Mouse (Mus musculus) forebrain, embryonic 13.5 days (tissue): ENCODE measurements around the gene Slc24a3. TPM values are rescaled to one million over a fixed set of nuclear protein-coding genes. Genes with fewer than 3 reads are reported as not detected.

ENCODE experiments used
- ATAC-seq: fragments of 200-750 bp; cut with Nextera tagmentation; 2 replicates; pipeline ENCODE4 v1.8.0; 2017
- H3K27ac ChIP-seq: fragments of 300-500 bp; sonication (generic); 2 replicates; pipeline ENCODE4 v1.5.1; 2015; ENCODE audit warnings: inconsistent platforms, mild to moderate bottlenecking, moderate library complexity
- H3K27me3 ChIP-seq: fragments of 300-500 bp; sonication (generic); 2 replicates; pipeline ENCODE4 v1.6.1; 2015; ENCODE audit warnings: mild to moderate bottlenecking, inconsistent platforms
- H3K36me3 ChIP-seq: fragments of 300-500 bp; sonication (generic); 2 replicates; pipeline ENCODE4 v1.6.1; 2015; ENCODE audit warnings: mild to moderate bottlenecking, inconsistent platforms; ENCODE audit not compliant: poor library complexity, severe bottlenecking
- H3K4me1 ChIP-seq: fragments of 300-500 bp; sonication (generic); 2 replicates; pipeline ENCODE4 v1.6.1; 2015; ENCODE audit warnings: inconsistent platforms
- H3K4me2 ChIP-seq: fragments of 300-500 bp; sonication (generic); 2 replicates; pipeline ENCODE4 v1.6.1; 2015; ENCODE audit warnings: inconsistent platforms, mild to moderate bottlenecking, moderate library complexity
- H3K4me3 ChIP-seq: fragments of 300-500 bp; sonication (generic); 2 replicates; pipeline ENCODE4 v1.5.1; 2015; ENCODE audit warnings: mild to moderate bottlenecking, inconsistent platforms
- H3K9ac ChIP-seq: fragments of 300-500 bp; sonication (generic); 2 replicates; pipeline ENCODE4 v1.6.1; 2015; ENCODE audit warnings: mild to moderate bottlenecking, inconsistent platforms
- H3K9me3 ChIP-seq: fragments of 300-500 bp; sonication (generic); replicated peaks from 2 replicates; pipeline ENCODE4 v1.6.1; 2016; ENCODE audit warnings: inconsistent platforms
- WGBS: fragments of 180-500 bp; shearing (Covaris S2); methylation state at CpG from one replicate; pipeline ENCODE4 v1.1.7; 2015; 5-methylcytosine and 5-hydroxymethylcytosine counted together
- polyA plus RNA-seq: library from polyadenylated mRNA; unstranded; fragments of >200 nt; fragmentation: Nextera tagmentation; extraction: Ambion mirVana; gene quantifications from 2 replicates; pipeline ENCODE4 v1.2.1, GENCODE M21; 2015

Gene Slc24a3
- polyA plus RNA-seq, 1 experiment from 2014 or later: 1.5 TPM

DNA sequence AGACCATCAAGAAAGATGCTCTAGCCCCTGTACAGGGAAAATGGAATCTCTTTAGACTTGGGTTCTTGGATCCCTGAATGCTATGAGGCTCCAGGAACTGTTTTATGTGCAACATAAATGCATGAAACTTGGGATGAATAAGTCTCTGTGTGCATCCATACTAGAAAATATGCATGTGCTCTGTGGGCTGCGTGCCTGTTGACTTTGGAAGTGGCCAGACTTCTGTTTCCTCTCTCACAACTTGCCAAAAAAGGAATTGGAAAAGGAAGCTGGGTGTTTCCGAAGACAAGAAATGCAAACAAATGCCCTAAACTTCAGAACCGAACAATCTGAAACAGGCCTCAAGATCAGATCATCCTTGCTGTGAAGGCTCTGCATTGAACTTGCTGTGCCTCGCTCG lies 466.3 kb downstream of the Slc24a3 start:
- H3K27ac ChIP-seq: no peak overlapping the region
- H3K4me1 ChIP-seq: peaks cover 12% of the 10 kb centered on the region
- no peak overlapping the region for H3K4me2 ChIP-seq
- H3K36me3 ChIP-seq: no peaks in the 10 kb centered on the region
- no peak overlapping the region for H3K9ac ChIP-seq
- no peaks in the 10 kb centered on the region for H3K9me3 ChIP-seq
- no peaks in the 10 kb centered on the region for H3K27me3 ChIP-seq
- no peak for ATAC-seq
- 85% methylated on average over 5 of the region's 5 CpGs for WGBS
- H3K4me3 ChIP-seq: no peak overlapping the region

DNA sequence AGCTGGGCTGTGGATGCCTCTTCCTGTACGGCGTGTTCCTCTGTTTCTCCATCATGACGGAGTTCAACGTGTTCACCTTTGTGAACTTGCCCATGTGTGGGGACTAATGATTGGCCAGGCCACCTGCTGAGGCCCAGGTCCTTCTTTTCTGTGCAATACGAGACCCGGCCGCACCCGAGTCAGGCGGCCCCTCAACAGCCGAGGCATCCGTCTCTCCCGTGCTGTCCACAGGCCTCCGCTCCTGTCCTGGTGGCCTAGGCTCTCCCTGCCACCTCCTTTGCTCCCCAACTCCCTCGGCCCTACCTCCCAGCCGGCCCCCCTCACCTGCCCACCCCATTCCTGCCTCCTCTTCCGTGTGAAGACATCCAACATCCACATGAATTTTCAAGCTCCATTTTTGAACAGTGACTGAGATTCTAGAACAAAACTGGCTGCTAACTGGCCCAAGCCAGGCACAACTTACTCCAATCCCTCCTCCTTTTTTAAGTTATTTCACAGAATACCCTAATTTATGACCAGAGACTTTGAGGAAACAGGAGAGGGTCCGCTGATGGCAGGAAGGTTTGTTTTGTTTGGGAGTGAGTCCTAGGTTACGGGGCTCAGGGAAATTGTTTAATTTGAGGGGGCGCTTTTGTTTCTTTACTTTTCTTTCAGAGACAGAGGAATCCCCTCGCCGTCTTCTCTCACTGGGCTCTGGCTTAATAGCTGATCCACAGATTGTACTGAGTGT lies 472.9 kb downstream of the Slc24a3 start:
- 85% methylated on average over 21 of the region's 21 CpGs for WGBS
- no peak overlapping the region for H3K4me3 ChIP-seq
- H3K36me3 ChIP-seq: no peaks in the 10 kb centered on the region
- H3K4me1 ChIP-seq: no peaks in the 10 kb centered on the region
- H3K27ac ChIP-seq: no peak overlapping the region
- no peaks in the 10 kb centered on the region for H3K27me3 ChIP-seq
- no peaks in the 10 kb centered on the region for H3K9me3 ChIP-seq
- H3K9ac ChIP-seq: no peak overlapping the region
- ATAC-seq: no peak
- H3K4me2 ChIP-seq: no peak overlapping the region

DNA sequence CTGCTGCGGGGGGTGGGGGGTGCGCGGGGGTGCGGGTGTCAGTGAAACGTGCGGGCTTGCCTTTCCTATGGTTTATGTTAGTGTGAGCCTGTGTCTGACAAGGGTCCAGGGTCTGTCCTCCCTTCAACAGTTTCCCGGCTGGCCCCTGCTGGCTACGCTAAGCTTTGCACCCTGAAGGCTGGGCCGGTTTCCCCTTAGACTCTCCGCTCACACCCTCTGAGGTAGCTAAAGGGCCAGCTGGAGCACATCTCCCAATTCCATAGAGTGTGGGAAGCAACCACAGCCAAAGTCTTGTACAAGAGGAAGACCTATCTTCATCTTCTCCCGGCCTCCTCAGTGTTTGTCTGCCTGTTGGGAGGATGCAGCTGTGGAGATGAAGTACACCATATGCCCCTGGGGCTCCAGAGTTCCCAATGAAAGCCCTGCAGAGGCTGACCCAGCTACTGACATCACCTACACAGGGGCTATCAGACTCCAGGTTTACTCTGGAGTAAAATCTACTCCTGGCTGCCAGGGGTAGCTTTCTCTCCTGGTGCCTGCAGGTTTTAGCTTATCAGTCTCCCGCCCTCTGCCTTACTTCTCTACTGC lies 487.9 kb downstream of the Slc24a3 start:
- no peaks in the 10 kb centered on the region for H3K36me3 ChIP-seq
- H3K27ac ChIP-seq: no peak overlapping the region

DNA sequence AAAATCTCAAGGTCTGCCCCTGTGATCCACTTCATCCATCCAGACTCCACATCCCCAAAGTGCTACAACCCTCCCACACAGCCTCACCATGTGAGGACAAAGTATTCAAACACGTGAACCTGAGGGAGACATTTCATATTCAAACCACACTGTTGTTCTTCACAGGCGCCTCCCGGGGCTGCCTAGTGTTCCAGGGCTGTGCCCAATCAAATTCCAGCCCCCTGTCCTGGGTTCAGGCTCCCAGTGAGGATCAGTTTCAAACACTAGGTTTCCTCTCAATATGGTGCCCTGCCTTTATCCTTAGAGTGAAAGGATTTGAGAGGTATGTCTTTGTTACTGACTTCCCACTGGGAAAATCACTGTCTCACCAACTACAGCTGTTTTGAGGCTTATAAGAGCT lies 488.6 kb downstream of the Slc24a3 start:
- Histone ChIP-seq H3K27me3 (no peaks in the 10 kb centered on the region), H3K4me1 (no peaks in the 10 kb centered on the region), H3K4me3 (no peak overlapping the region), H3K9ac (no peak overlapping the region), H3K9me3 (no peaks in the 10 kb centered on the region), H3K36me3 (no peaks in the 10 kb centered on the region), H3K27ac (no peak overlapping the region), H3K4me2 (no peak overlapping the region)
- 36% methylated on average over 3 of the region's 3 CpGs for WGBS
- no peak for ATAC-seq

More for the DNA sequence above, 487.9 kb downstream of the Slc24a3 start:
- Histone ChIP-seq H3K9ac (no peak overlapping the region), H3K4me1 (no peaks in the 10 kb centered on the region), H3K4me3 (no peak overlapping the region), H3K9me3 (no peaks in the 10 kb centered on the region), H3K4me2 (no peak overlapping the region), H3K27me3 (no peaks in the 10 kb centered on the region)
- 0 out of 2 replicates have a peak, but pooled peaks have one; percentile 45 for ATAC-seq
- 37% methylated on average over 12 of the region's 12 CpGs for WGBS

DNA sequence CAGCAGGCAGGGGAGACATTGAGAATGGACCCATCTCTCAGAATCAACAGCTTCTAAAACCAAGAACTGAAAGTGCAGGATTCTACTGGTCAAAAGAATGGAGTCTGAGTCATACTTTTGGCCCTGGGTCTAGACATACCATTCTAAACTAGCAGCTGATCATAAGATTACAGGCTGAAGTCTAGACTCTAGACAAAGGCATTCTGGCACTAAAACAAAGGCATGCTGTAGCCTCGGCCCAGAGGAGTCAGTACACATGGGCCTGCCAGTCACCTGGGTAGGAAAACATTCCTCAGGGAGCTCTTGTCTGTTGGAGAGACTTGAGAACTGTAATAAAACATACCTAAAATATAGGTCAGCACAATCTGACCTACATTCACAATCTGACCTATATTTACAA lies 489.2 kb downstream of the Slc24a3 start:
- Histone ChIP-seq H3K9me3 (no peaks in the 10 kb centered on the region), H3K4me3 (no peak overlapping the region), H3K4me2 (no peak overlapping the region), H3K36me3 (no peaks in the 10 kb centered on the region), H3K4me1 (no peaks in the 10 kb centered on the region), H3K27me3 (no peaks in the 10 kb centered on the region), H3K9ac (no peak overlapping the region), H3K27ac (no peak overlapping the region)
- no peak for ATAC-seq
- WGBS: 67% methylated on average over 1 of the region's 1 CpGs

DNA sequence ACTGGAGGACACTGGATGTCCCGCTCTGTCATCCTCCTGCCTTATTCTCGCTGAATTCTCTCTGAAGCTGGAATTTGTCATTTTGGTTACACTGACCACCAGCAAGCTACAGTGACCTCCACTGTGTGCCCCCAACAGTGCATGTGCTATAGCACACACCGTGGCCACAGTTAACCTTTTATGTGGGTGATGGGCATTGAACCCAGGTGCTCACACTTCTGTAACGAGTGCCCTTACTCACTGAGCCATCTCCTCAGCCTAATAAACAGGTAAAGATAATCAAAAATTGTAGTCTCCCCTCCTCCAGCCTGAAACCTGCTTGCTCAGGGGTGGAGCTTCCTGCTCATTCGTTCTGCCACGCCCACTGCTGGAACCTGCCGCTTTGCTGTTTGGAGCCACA lies 493.7 kb downstream of the Slc24a3 start:
- no peak overlapping the region for H3K4me3 ChIP-seq
- H3K9ac ChIP-seq: no peak overlapping the region
- no peak overlapping the region for H3K4me2 ChIP-seq
- ATAC-seq: no peak
- no peaks in the 10 kb centered on the region for H3K4me1 ChIP-seq
- 89% methylated on average over 4 of the region's 7 CpGs for WGBS
- no peak overlapping the region for H3K27ac ChIP-seq
- no peaks in the 10 kb centered on the region for H3K9me3 ChIP-seq
- no peaks in the 10 kb centered on the region for H3K36me3 ChIP-seq
- no peaks in the 10 kb centered on the region for H3K27me3 ChIP-seq

DNA sequence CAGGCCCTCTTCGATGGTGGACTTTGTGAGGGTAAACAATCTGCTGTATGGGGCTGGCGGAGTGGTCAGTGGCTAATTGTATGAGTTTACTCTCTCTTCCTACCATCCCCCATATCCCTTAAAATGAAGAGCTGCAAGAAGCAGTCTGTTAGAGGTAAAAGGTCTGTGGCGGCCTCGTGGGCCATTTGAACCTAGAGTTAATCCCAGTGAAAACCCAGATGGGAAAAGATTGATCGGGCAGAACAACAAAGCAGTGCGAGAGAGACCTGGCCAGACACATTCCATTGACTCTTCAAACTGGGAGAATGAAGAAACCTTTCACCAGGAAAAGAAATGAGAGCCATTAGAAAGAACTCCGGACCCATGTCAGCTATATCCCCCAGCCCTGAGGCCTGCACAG lies 496.3 kb downstream of the Slc24a3 start:
- Histone ChIP-seq H3K27me3 (0 out of 2 replicates have a peak, but pooled peaks cover 3% of the 10 kb centered on the region), H3K9ac (no peak overlapping the region), H3K4me3 (no peak overlapping the region), H3K36me3 (no peaks in the 10 kb centered on the region), H3K4me2 (no peak overlapping the region), H3K9me3 (no peaks in the 10 kb centered on the region), H3K27ac (no peak overlapping the region), H3K4me1 (no peaks in the 10 kb centered on the region)
- no peak for ATAC-seq
- WGBS: 84% methylated on average over 7 of the region's 7 CpGs

DNA sequence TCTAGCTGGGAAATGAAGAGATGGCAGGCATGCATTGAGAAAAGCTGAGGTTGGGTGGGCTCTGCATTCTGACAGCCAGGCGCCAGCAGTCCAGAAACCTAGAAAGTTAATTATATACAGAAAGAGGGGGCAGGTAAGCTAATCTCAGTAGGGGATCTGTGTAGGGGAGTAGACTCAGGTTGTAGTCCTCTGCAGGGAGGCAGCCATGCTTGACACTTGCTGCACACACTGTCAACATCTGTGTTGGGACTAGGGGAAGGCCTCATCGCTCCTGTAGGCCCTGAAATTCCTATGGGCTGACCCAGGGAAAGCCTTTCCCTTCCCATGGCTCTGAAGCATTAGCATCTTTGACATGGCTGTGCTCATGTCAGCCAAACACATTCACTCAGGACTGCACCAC lies 496.8 kb downstream of the Slc24a3 start:
- H3K4me1 ChIP-seq: no peaks in the 10 kb centered on the region
- H3K9me3 ChIP-seq: no peaks in the 10 kb centered on the region
- H3K4me2 ChIP-seq: no peak overlapping the region
- WGBS: 83% methylated on average over 2 of the region's 2 CpGs
- no peak overlapping the region for H3K9ac ChIP-seq
- no peak overlapping the region for H3K4me3 ChIP-seq
- H3K27me3 ChIP-seq: 0 out of 2 replicates have a peak, but pooled peaks cover 3% of the 10 kb centered on the region
- H3K27ac ChIP-seq: no peak overlapping the region
- no peaks in the 10 kb centered on the region for H3K36me3 ChIP-seq
- ATAC-seq: no peak

DNA sequence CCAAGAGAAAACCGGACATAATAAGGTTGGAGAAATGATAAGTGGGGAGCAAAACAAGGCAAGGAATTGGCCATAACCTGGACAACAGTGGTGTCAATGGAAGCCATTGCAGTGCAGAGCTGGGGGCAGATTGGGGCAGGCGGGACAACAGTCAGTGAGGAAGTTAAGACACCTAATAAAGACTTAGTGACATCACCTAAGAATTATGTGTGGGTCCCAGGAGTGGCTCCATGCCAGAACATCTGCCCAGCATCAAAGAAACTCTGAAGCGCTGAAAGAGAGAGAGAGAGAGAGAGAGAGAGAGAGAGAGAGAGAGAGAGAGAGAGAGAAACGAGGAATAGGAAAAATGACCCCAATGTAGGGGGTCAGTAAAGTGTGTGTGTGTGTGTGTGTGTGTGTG lies 500.6 kb downstream of the Slc24a3 start:
- Histone ChIP-seq H3K9me3 (no peaks in the 10 kb centered on the region), H3K27ac (no peak overlapping the region), H3K4me1 (no peaks in the 10 kb centered on the region), H3K27me3 (0 out of 2 replicates have a peak, but pooled peaks cover 3% of the 10 kb centered on the region), H3K4me3 (no peak overlapping the region), H3K4me2 (no peak overlapping the region), H3K9ac (no peak overlapping the region), H3K36me3 (no peaks in the 10 kb centered on the region)
- no peak for ATAC-seq
- WGBS: 86% methylated on average over 4 of the region's 4 CpGs

DNA sequence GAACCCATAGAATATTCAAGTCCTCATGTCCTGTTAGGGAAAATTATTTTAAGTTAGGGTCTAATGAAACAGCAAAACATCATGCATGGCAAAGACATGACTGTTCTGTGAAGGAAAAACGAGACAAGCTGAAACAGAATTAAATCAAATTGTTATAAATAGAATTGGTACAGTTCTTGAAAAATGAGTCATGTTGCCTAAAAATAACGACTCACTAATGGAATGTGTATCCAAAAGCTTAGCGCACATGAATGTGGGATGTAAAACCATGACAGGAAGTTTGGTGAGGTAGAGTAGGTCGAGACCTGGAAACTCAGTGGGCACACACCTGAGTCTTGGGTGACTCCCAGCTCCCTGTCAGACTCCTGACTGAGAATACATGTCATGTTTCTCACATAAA lies 502.6 kb downstream of the Slc24a3 start:
- H3K27me3 ChIP-seq: 0 out of 2 replicates have a peak, but pooled peaks cover 3% of the 10 kb centered on the region
- no peak overlapping the region for H3K4me2 ChIP-seq
- no peak overlapping the region for H3K4me3 ChIP-seq
- H3K4me1 ChIP-seq: peaks cover 13% of the 10 kb centered on the region
- 88% methylated on average over 4 of the region's 4 CpGs for WGBS
- no peak overlapping the region for H3K27ac ChIP-seq
- no peak for ATAC-seq
- no peaks in the 10 kb centered on the region for H3K36me3 ChIP-seq
- H3K9me3 ChIP-seq: no peaks in the 10 kb centered on the region
- H3K9ac ChIP-seq: no peak overlapping the region

DNA sequence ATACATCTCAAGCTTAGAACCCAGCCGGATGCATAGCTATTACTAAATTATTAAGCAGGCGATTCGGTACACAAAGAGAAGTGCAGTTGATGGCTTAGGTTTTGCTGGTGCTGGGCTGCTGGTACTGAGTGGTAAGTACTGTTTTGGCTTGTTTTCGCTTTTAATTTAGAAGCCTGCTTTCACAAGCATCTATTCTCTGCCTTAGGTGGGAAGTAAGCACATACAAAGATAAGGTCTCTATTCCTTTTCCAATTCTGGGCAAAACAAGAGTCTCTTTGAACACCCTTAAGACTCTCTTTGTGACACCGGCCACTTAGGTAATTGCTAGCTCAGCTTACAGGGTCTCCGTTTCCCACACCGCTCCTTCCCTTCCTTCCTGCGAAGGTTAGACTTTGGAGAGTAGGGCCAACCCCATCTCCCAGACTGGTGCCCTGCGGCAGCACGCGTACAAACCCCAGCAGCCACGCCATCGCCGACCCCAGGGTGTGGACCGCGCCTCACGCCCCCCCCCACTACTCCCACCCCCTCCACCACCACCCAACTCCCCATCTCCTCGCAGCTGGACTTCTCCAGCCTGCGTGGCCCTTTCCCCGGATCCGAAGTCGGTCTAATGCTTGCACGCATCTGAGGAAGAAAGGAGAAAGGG lies 507.1 kb downstream of the Slc24a3 start:
- peaks cover 24% of the 10 kb centered on the region for H3K4me1 ChIP-seq
- no peaks in the 10 kb centered on the region for H3K36me3 ChIP-seq
- H3K27me3 ChIP-seq: no peaks in the 10 kb centered on the region
- peak overlapping the region; percentile 73 for H3K9ac ChIP-seq
- ATAC-seq: peak; percentile 44
- peak overlapping the region; percentile 93 for H3K4me2 ChIP-seq
- H3K4me3 ChIP-seq: peak overlapping the region; percentile 69
- no peaks in the 10 kb centered on the region for H3K9me3 ChIP-seq
- H3K27ac ChIP-seq: no peak overlapping the region
- 3% methylated on average over 21 of the region's 23 CpGs for WGBS

DNA sequence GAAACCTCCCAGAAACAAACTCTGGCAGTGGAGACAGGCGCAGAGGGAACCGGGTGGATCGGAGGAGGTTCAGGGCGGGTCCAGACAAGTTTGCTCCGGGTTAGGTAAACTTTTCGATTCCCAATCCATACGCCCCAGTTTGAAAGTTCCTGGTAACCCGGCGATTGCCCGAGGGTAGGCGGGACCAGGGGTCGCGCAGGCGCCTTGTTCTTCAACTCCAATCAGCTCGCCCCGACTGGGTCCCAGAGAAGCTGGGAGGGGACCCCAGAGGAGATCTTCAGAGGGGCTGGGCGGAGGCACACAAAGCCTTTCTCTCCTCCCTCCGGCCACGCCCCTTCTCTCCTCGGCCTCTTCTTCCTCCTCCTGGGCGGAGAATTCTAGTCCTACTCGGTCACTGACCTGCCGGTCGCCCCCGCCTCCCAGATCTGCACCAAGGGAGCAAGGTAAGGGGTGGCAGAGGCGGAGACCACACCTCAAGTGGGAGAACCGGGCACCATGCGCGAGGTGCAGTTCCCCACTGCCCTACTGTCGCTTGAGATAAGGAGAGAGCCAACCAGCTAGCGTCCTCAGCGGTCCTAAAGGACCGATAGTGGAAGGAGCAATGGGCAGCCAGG lies 507.7 kb downstream of the Slc24a3 start, which contains the start of gene Rin2:
Gene Rin2 (plus strand): TSS at position 74 of the 614 bp plus-strand sequence.
- Histone ChIP-seq H3K4me1 (peaks cover 24% of the 10 kb centered on the region), H3K36me3 (no peaks in the 10 kb centered on the region), H3K4me3 (peak within 1 kb of the TSS; percentile 69), H3K27ac (peak within 1 kb of the TSS; percentile 10; the same call in 1 of the 2 replicates), H3K27me3 (no peaks in the 10 kb centered on the region), H3K9me3 (no peaks in the 10 kb centered on the region), H3K4me2 (peak within 1 kb of the TSS; percentile 93), H3K9ac (peak within 1 kb of the TSS; percentile 73)
- under 1% methylated on average over 32 of the region's 33 CpGs for WGBS
- peak; percentile 87 for ATAC-seq
